Mouse (Mus musculus): Measurements from ENCODE around the gene Hbq1b.

DNA sequence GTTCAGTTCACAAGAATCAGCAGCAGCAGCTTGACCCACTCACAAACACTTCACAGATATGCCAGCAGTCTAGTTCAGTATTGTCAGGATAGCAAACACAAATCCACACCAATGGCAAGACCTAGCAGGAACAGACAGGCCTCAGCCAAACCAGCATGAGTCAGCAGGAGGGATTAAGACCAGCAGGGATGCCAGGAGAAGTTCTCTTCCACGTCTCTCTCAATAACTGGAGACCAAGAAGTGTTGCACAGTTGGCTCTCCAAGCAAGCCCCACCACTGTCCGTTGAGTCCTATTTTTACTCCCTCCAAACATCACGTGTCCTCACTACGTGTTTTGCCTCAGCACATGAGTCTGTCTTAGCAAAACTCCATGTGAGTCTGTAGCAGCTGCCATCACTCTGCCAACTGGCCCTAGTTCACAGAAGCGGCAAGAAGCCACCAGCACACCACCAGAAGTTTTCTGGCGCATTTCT, 49.7 kb downstream of the Hbq1b start:
- TF ChIP-seq POLR2A (IDR thresholded peaks at IDR 0.05; ENCODE audit: borderline replicate concordance, insufficient read depth, low read length) (no peak), CTCF (IDR thresholded peaks at IDR 0.05; ENCODE audit: borderline replicate concordance, insufficient read depth, low read depth, low read length) (no peak)

Data from cerebellum, adult 2 months (tissue).